Mouse (Mus musculus): ENCODE measurements at regions not wholly inside any gene's neighbourhood (a gene's known extent, or its start where the extent isn't known, plus 50 kb on each side); places are given as distances from the start of the nearest gene placed in this dataset.

DNA sequence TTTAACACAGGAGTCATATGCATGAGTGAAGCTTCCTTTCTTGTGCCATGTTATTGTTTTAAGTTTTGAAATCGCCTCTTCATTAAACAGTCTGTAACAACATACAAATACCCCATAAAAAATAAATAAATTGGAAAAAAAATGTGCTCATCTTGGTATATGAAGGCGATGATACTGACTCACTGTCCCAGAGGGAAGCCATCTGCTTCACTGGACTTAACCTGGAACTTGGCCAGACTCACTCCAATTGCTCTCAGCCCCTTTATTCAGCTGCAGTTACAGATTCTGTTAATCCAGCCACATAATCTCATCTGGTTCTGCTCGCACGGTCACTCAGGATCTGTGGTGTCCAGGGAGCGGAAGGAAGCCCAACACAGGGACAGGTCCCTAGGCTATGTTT is 90.5 kb upstream of the Paip1 start:
- TF ChIP-seq EP300 (optimal IDR thresholded peaks at IDR 0.05): no peak
- no peak for TF ChIP-seq CTCF (IDR thresholded peaks at IDR 0.05; ENCODE audit: low read depth)
